Mouse (Mus musculus): ENCODE data around the gene Olfr618. TPM values are rescaled to one million over a fixed set of nuclear protein-coding genes. Genes with fewer than 3 reads are reported as not detected.
"Not testable (repeated sequence)": the region's sequence is repeated elsewhere in the genome, so short reads cannot be mapped to it uniquely, and the experiment has no call there.

The Olfr618 gene
- polyA plus RNA-seq (2014; fragmentation: Nextera tagmentation; extraction: Ambion mirVana) = 0.21 TPM in 1 of 2 replicates, not detected in the other

- no peaks in the 10 kb centered on the region for H3K36me3 ChIP-seq (replicated peaks; ENCODE audit: control insufficient read depth, insufficient read depth)
- no peak within 1 kb of the TSS for H3K27ac ChIP-seq
- no peaks in the 10 kb centered on the region for H3K27me3 ChIP-seq (ENCODE audit: control insufficient read depth, insufficient read depth, low read length)
- no peaks in the 10 kb centered on the region for H3K9me3 ChIP-seq (ENCODE audit: control insufficient read depth, low read length)
- no peak for ATAC-seq (ENCODE audit: low FRiP score)
- H3K4me3 ChIP-seq (replicated peaks; ENCODE audit: low read length) = no peak within 1 kb of the TSS
- H3K4me1 ChIP-seq (replicated peaks; ENCODE audit: control insufficient read depth, insufficient read depth, low read length) = no peaks in the 10 kb centered on the region
- 70% methylated on average over 2 of the region's 2 CpGs for WGBS
- no peak for DNase-seq (ENCODE audit: low spot score)
- no peak within 1 kb of the TSS for H3K9ac ChIP-seq
- no peak within 1 kb of the TSS for H3K4me2 ChIP-seq (replicated peaks)
Measured at GRCm38 (mm10) chr7:103589803-103590202, at the start of gene Olfr618. TSS of gene Olfr618 (plus strand) at chr7:103590103.

GRCm38 (mm10) chr7:103542617-103543016 is 47.3 kb upstream of the Olfr618 start, which contains the start of gene Olfr612:
TSS of gene Olfr612 (minus strand) at chr7:103542717.
- not testable (repeated sequence) for H3K36me3 ChIP-seq (replicated peaks; ENCODE audit: control insufficient read depth, insufficient read depth); DNase-seq (ENCODE audit: low spot score); H3K9me3 ChIP-seq (ENCODE audit: control insufficient read depth, low read length); H3K9ac ChIP-seq; H3K4me1 ChIP-seq (replicated peaks; ENCODE audit: control insufficient read depth, insufficient read depth, low read length); H3K27me3 ChIP-seq (ENCODE audit: control insufficient read depth, insufficient read depth, low read length); H3K27ac ChIP-seq; H3K4me2 ChIP-seq (replicated peaks); ATAC-seq (ENCODE audit: low FRiP score); H3K4me3 ChIP-seq (replicated peaks; ENCODE audit: low read length)
- 96% methylated on average over 2 of the region's 2 CpGs for WGBS

- no peak for ATAC-seq (ENCODE audit: low FRiP score)
- H3K27ac ChIP-seq = no peak within 1 kb of the TSS
- WGBS = 79% methylated on average over 2 of the region's 2 CpGs
Measured at GRCm38 (mm10) chr7:103547774-103548173, 42.1 kb upstream of the Olfr618 start, which contains the start of gene Olfr613. TSS of gene Olfr613 (plus strand) at chr7:103548074.

GRCm38 (mm10) chr7:103555779-103556178 is 34.1 kb upstream of the Olfr618 start, which contains the start of gene Olfr615:
TSS of gene Olfr615 (plus strand) at chr7:103556079.
- Histone ChIP-seq H3K27ac (no peak within 1 kb of the TSS), H3K4me1 (replicated peaks; ENCODE audit: control insufficient read depth, insufficient read depth, low read length) (no peaks in the 10 kb centered on the region), H3K36me3 (replicated peaks; ENCODE audit: control insufficient read depth, insufficient read depth) (no peaks in the 10 kb centered on the region), H3K4me3 (replicated peaks; ENCODE audit: low read length) (no peak within 1 kb of the TSS), H3K9ac (no peak within 1 kb of the TSS), H3K9me3 (ENCODE audit: control insufficient read depth, low read length) (no peaks in the 10 kb centered on the region), H3K4me2 (replicated peaks) (no peak within 1 kb of the TSS), H3K27me3 (ENCODE audit: control insufficient read depth, insufficient read depth, low read length) (no peaks in the 10 kb centered on the region)
- ATAC-seq (ENCODE audit: low FRiP score) (no peak), DNase-seq (ENCODE audit: low spot score) (no peak)
- WGBS = 84% methylated on average over 2 of the region's 2 CpGs

More at GRCm38 (mm10) chr7:103547774-103548173, 42.1 kb upstream of the Olfr618 start, which contains the start of gene Olfr613:
- Histone ChIP-seq H3K4me3 (replicated peaks; ENCODE audit: low read length) (no peak within 1 kb of the TSS), H3K4me2 (replicated peaks) (no peak within 1 kb of the TSS), H3K36me3 (replicated peaks; ENCODE audit: control insufficient read depth, insufficient read depth) (no peaks in the 10 kb centered on the region), H3K4me1 (replicated peaks; ENCODE audit: control insufficient read depth, insufficient read depth, low read length) (no peaks in the 10 kb centered on the region), H3K9ac (no peak within 1 kb of the TSS), H3K9me3 (ENCODE audit: control insufficient read depth, low read length) (0 out of 2 replicates have a peak, but pooled peaks cover 3% of the 10 kb centered on the region), H3K27me3 (ENCODE audit: control insufficient read depth, insufficient read depth, low read length) (no peaks in the 10 kb centered on the region)
- DNase-seq (ENCODE audit: low spot score) = no peak

- Histone ChIP-seq H3K4me2 (replicated peaks) (no peak within 1 kb of the TSS), H3K27ac (no peak within 1 kb of the TSS), H3K4me1 (replicated peaks; ENCODE audit: control insufficient read depth, insufficient read depth, low read length) (no peaks in the 10 kb centered on the region), H3K9me3 (ENCODE audit: control insufficient read depth, low read length) (no peaks in the 10 kb centered on the region), H3K36me3 (replicated peaks; ENCODE audit: control insufficient read depth, insufficient read depth) (no peaks in the 10 kb centered on the region), H3K27me3 (ENCODE audit: control insufficient read depth, insufficient read depth, low read length) (no peaks in the 10 kb centered on the region), H3K4me3 (replicated peaks; ENCODE audit: low read length) (no peak within 1 kb of the TSS), H3K9ac (no peak within 1 kb of the TSS)
- 76% methylated on average over 3 of the region's 3 CpGs for WGBS
- no peak for ATAC-seq (ENCODE audit: low FRiP score)
- DNase-seq (ENCODE audit: low spot score) = no peak
Measured at GRCm38 (mm10) chr7:103569043-103569442, 20.9 kb upstream of the Olfr618 start, which contains the start of gene Olfr616. TSS of gene Olfr616 (minus strand) at chr7:103569143.

- no peak within 1 kb of the TSS for H3K9ac ChIP-seq
- H3K27ac ChIP-seq = no peak within 1 kb of the TSS
- H3K36me3 ChIP-seq (replicated peaks; ENCODE audit: control insufficient read depth, insufficient read depth) = no peaks in the 10 kb centered on the region
- DNase-seq (ENCODE audit: low spot score) (no peak), ATAC-seq (ENCODE audit: low FRiP score) (no peak)
- H3K27me3 ChIP-seq (ENCODE audit: control insufficient read depth, insufficient read depth, low read length) = no peaks in the 10 kb centered on the region
- no peaks in the 10 kb centered on the region for H3K9me3 ChIP-seq (ENCODE audit: control insufficient read depth, low read length)
- no peak within 1 kb of the TSS for H3K4me2 ChIP-seq (replicated peaks)
- WGBS = 81% methylated on average over 1 of the region's 1 CpGs
- H3K4me1 ChIP-seq (replicated peaks; ENCODE audit: control insufficient read depth, insufficient read depth, low read length) = no peaks in the 10 kb centered on the region
- H3K4me3 ChIP-seq (replicated peaks; ENCODE audit: low read length) = no peak within 1 kb of the TSS
Measured at GRCm38 (mm10) chr7:103572761-103573160, 17.1 kb upstream of the Olfr618 start, which contains the start of gene Olfr617. TSS of gene Olfr617 (plus strand) at chr7:103573061.

GRCm38 (mm10) chr7:103600275-103600674 is 10.4 kb downstream of the Olfr618 start, which contains the start of gene Olfr619:
TSS of gene Olfr619 (plus strand) at chr7:103600575.
- Histone ChIP-seq H3K27me3 (ENCODE audit: control insufficient read depth, insufficient read depth, low read length) (no peaks in the 10 kb centered on the region), H3K27ac (no peak within 1 kb of the TSS), H3K9me3 (ENCODE audit: control insufficient read depth, low read length) (no peaks in the 10 kb centered on the region), H3K9ac (no peak within 1 kb of the TSS), H3K4me3 (replicated peaks; ENCODE audit: low read length) (no peak within 1 kb of the TSS), H3K4me1 (replicated peaks; ENCODE audit: control insufficient read depth, insufficient read depth, low read length) (no peaks in the 10 kb centered on the region), H3K4me2 (replicated peaks) (no peak within 1 kb of the TSS), H3K36me3 (replicated peaks; ENCODE audit: control insufficient read depth, insufficient read depth) (no peaks in the 10 kb centered on the region)
- ATAC-seq (ENCODE audit: low FRiP score) = no peak
- no peak for DNase-seq (ENCODE audit: low spot score)

- 89% methylated on average over 2 of the region's 2 CpGs for WGBS
- Histone ChIP-seq H3K36me3 (replicated peaks; ENCODE audit: control insufficient read depth, insufficient read depth) (no peaks in the 10 kb centered on the region), H3K9ac (no peak overlapping the region), H3K4me1 (replicated peaks; ENCODE audit: control insufficient read depth, insufficient read depth, low read length) (no peaks in the 10 kb centered on the region), H3K4me3 (replicated peaks; ENCODE audit: low read length) (no peak overlapping the region), H3K9me3 (ENCODE audit: control insufficient read depth, low read length) (no peaks in the 10 kb centered on the region), H3K27me3 (ENCODE audit: control insufficient read depth, insufficient read depth, low read length) (no peaks in the 10 kb centered on the region), H3K27ac (no peak overlapping the region), H3K4me2 (replicated peaks) (no peak overlapping the region)
- DNase-seq (ENCODE audit: low spot score) (no peak), ATAC-seq (ENCODE audit: low FRiP score) (no peak)
Measured at GRCm38 (mm10) chr7:103607425-103607824, 17.5 kb downstream of the Olfr618 start.

GRCm38 (mm10) chr7:103612434-103612833 is 22.5 kb downstream of the Olfr618 start, which contains the start of gene Olfr620:
TSS of gene Olfr620 (minus strand) at chr7:103612534.
- WGBS = 87% methylated on average over 2 of the region's 2 CpGs
- no peak within 1 kb of the TSS for H3K4me2 ChIP-seq (replicated peaks)
- no peaks in the 10 kb centered on the region for H3K9me3 ChIP-seq (ENCODE audit: control insufficient read depth, low read length)
- DNase-seq (ENCODE audit: low spot score) (no peak), ATAC-seq (ENCODE audit: low FRiP score) (no peak)
- no peaks in the 10 kb centered on the region for H3K27me3 ChIP-seq (ENCODE audit: control insufficient read depth, insufficient read depth, low read length)
- H3K4me3 ChIP-seq (replicated peaks; ENCODE audit: low read length) = no peak within 1 kb of the TSS
- no peak within 1 kb of the TSS for H3K27ac ChIP-seq
- H3K36me3 ChIP-seq (replicated peaks; ENCODE audit: control insufficient read depth, insufficient read depth) = no peaks in the 10 kb centered on the region
- no peak within 1 kb of the TSS for H3K9ac ChIP-seq
- no peaks in the 10 kb centered on the region for H3K4me1 ChIP-seq (replicated peaks; ENCODE audit: control insufficient read depth, insufficient read depth, low read length)

GRCm38 (mm10) chr7:103636795-103637194 is 46.9 kb downstream of the Olfr618 start:
- no peak for DNase-seq (ENCODE audit: low spot score)
- Histone ChIP-seq H3K9me3 (ENCODE audit: control insufficient read depth, low read length) (no peaks in the 10 kb centered on the region), H3K9ac (no peak overlapping the region), H3K4me1 (replicated peaks; ENCODE audit: control insufficient read depth, insufficient read depth, low read length) (no peaks in the 10 kb centered on the region), H3K4me3 (replicated peaks; ENCODE audit: low read length) (no peak overlapping the region), H3K4me2 (replicated peaks) (no peak overlapping the region), H3K27me3 (ENCODE audit: control insufficient read depth, insufficient read depth, low read length) (no peaks in the 10 kb centered on the region), H3K27ac (no peak overlapping the region), H3K36me3 (replicated peaks; ENCODE audit: control insufficient read depth, insufficient read depth) (no peaks in the 10 kb centered on the region)
- no peak for ATAC-seq (ENCODE audit: low FRiP score)

All from hindbrain, embryonic 14.5 days (tissue).